ENCODE assay signal across 8 mouse cellular contexts in the genomic region with DNA sequence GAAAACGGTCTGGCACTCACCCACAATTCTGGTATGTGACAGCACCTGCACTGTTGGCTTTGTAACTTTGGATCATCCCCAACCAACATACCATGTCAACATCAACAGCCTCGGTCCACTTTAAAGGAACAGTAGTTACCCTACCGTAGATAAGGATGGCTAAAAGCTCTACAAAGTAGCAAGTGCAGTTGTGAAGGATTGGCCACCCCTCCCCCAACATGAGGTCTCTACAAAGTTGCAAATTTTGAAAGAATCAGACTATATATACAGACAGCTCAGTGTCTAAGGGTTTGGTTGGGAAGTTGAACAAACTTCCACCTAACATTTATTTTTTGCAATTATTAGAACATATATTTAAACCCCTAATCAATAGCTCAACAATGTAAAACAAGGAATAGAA. TPM values are rescaled to one million over a fixed set of nuclear protein-coding genes. Genes with fewer than 3 reads are reported as not detected.
DNase-seq lines count a peak whose midpoint lies in the region; ATAC-seq and TF ChIP-seq lines count a peak whose summit lies in the region.

No protein-coding gene starts in this region.

- TF ChIP-seq CTCF in hindbrain, postnatal 0 days (IDR thresholded peaks at IDR 0.05; ENCODE audit: low read depth), result no peak

- no peak overlapping the region for H3K9ac ChIP-seq in embryonic facial prominence, embryonic 12.5 days
- H3K9ac ChIP-seq in hindbrain, postnatal 0 days (replicated peaks; ENCODE audit: low read length), result no peak overlapping the region
- H3K9ac ChIP-seq in midbrain, embryonic 15.5 days, result no peak overlapping the region

- no peak overlapping the region for H3K4me3 ChIP-seq in embryonic facial prominence, embryonic 12.5 days
- no peak overlapping the region for H3K4me3 ChIP-seq in hindbrain, postnatal 0 days (ENCODE audit: low read length)
- H3K4me3 ChIP-seq in midbrain, embryonic 15.5 days, result no peak overlapping the region

- no peaks in the 10 kb centered on the region for H3K27me3 ChIP-seq in embryonic facial prominence, embryonic 12.5 days
- H3K27me3 ChIP-seq in hindbrain, postnatal 0 days (ENCODE audit: insufficient read depth, low read length), result no peaks in the 10 kb centered on the region
- H3K27me3 ChIP-seq in midbrain, embryonic 15.5 days (replicated peaks), result no peaks in the 10 kb centered on the region

- peak overlapping the region; percentile 99 for H3K27ac ChIP-seq in embryonic facial prominence, embryonic 12.5 days
- H3K27ac ChIP-seq in hindbrain, postnatal 0 days, result peak overlapping the region; percentile 100
- peak overlapping the region; percentile 99 for H3K27ac ChIP-seq in midbrain, embryonic 15.5 days

- H3K9me3 ChIP-seq in embryonic facial prominence, embryonic 12.5 days, result no peaks in the 10 kb centered on the region
- no peaks in the 10 kb centered on the region for H3K9me3 ChIP-seq in hindbrain, postnatal 0 days (ENCODE audit: low read length)
- H3K9me3 ChIP-seq in midbrain, embryonic 15.5 days, result no peaks in the 10 kb centered on the region

- WGBS in embryonic facial prominence, embryonic 12.5 days, result over 99% methylated on average over 3 of the region's 3 CpGs
- 96% methylated on average over 3 of the region's 3 CpGs for WGBS in hindbrain, postnatal 0 days
- WGBS in midbrain, embryonic 15.5 days, result 94% methylated on average over 3 of the region's 3 CpGs

- H3K4me2 ChIP-seq in embryonic facial prominence, embryonic 12.5 days (replicated peaks), result no peak overlapping the region
- peak overlapping the region; percentile 69; the same call in 1 of the 2 replicates for H3K4me2 ChIP-seq in hindbrain, postnatal 0 days (ENCODE audit: low read depth, low read length)
- no peak overlapping the region for H3K4me2 ChIP-seq in midbrain, embryonic 15.5 days

- no peak for ATAC-seq in embryonic facial prominence, embryonic 12.5 days (ENCODE audit: insufficient number of reproducible peaks, insufficient read depth, low FRiP score, low TSS enrichment)
- ATAC-seq in hindbrain, postnatal 0 days, result no peak
- no peak for ATAC-seq in midbrain, embryonic 15.5 days (replicated peaks)
- no peak for ATAC-seq in activated CD4-positive, CD25-positive, alpha-beta regulatory T cell, adult 4 months

- peak; percentile 14 to 26 for DNase-seq in kidney, adult 8-10 months
- no peak for DNase-seq in kidney, adult 11 months
- DNase-seq in hindbrain, postnatal 0 days (ENCODE audit: low spot score), result no peak
- DNase-seq in left cerebral cortex, postnatal 36 days (ENCODE audit: low spot score in 2 of 2), result no peak
- no peak for DNase-seq in yolk sac, embryonic 10.5 days (ENCODE audit: low spot score)

- H3K36me3 ChIP-seq in embryonic facial prominence, embryonic 12.5 days, result peaks cover 51% of the 10 kb centered on the region
- peaks cover 33% of the 10 kb centered on the region for H3K36me3 ChIP-seq in hindbrain, postnatal 0 days (ENCODE audit: insufficient read depth, low read length)
- peaks cover 33% of the 10 kb centered on the region for H3K36me3 ChIP-seq in midbrain, embryonic 15.5 days (replicated peaks)

- peaks cover 11% of the 10 kb centered on the region for H3K4me1 ChIP-seq in embryonic facial prominence, embryonic 12.5 days
- H3K4me1 ChIP-seq in hindbrain, postnatal 0 days (ENCODE audit: insufficient read depth, low read length), result peaks cover 5% of the 10 kb centered on the region; the same call in 1 of the 2 replicates
- peaks cover 24% of the 10 kb centered on the region for H3K4me1 ChIP-seq in midbrain, embryonic 15.5 days

- intact Hi-C loops in left cerebral cortex, postnatal 36 days (cut with DNase I), result no loop called here

RNA-seq across cellular contexts. Expression of gene Adnp, which starts 1.0 kb away (rescaled TPM):
- 10.9 and 20.4 TPM in 2 replicates for polyA plus RNA-seq in embryonic facial prominence, embryonic 12.5 days (2016; fragmentation: Nextera tagmentation; extraction: Ambion mirVana)
- total RNA-seq in hindbrain, postnatal 0 days (2014; rRNA removed), result 37.5 and 47.1 TPM in 2 replicates
- 11.1 and 14.1 TPM in 2 replicates for polyA plus RNA-seq in hindbrain, postnatal 0 days (2015; fragmentation: Nextera tagmentation; extraction: Ambion mirVana)
- polyA plus RNA-seq in midbrain, embryonic 15.5 days (2015; fragmentation: Nextera tagmentation; extraction: Ambion mirVana), result 13.9 and 15.9 TPM in 2 replicates
- 10 to 100 TPM; 80.9 to 85.3 TPM for total RNA-seq in left cerebral cortex, postnatal 36 days (2021)
- polyA plus RNA-seq in activated CD4-positive, CD25-positive, alpha-beta regulatory T cell, adult 4 months (2017; shearing (Covaris generic)), result 1 to 10 TPM in 1 of 2 experiments, under 1 TPM in 1; 0.63 to 4.7 TPM

RNA-seq across cellular contexts. Expression of gene Gm20716, which starts 22.3 kb away (rescaled TPM):
- 23.1 and 26.5 TPM in 2 replicates for polyA plus RNA-seq in embryonic facial prominence, embryonic 12.5 days (2016; fragmentation: Nextera tagmentation; extraction: Ambion mirVana)
- 11.7 and 15.7 TPM in 2 replicates for total RNA-seq in hindbrain, postnatal 0 days (2014; rRNA removed)
- 14.3 and 14.4 TPM in 2 replicates for polyA plus RNA-seq in hindbrain, postnatal 0 days (2015; fragmentation: Nextera tagmentation; extraction: Ambion mirVana)
- 25.6 and 26.1 TPM in 2 replicates for polyA plus RNA-seq in midbrain, embryonic 15.5 days (2015; fragmentation: Nextera tagmentation; extraction: Ambion mirVana)
- total RNA-seq in left cerebral cortex, postnatal 36 days (2021), result 10 to 100 TPM; 25.8 to 37.3 TPM
- 10 to 100 TPM; 14.2 to 20.0 TPM for polyA plus RNA-seq in activated CD4-positive, CD25-positive, alpha-beta regulatory T cell, adult 4 months (2017; shearing (Covaris generic))

RNA-seq across cellular contexts. Expression of gene Dpm1, which starts 22.5 kb away (rescaled TPM):
- polyA plus RNA-seq in embryonic facial prominence, embryonic 12.5 days (2016; fragmentation: Nextera tagmentation; extraction: Ambion mirVana), result 87.3 and 93.1 TPM in 2 replicates
- 82.9 and 200 TPM in 2 replicates for total RNA-seq in hindbrain, postnatal 0 days (2014; rRNA removed)
- polyA plus RNA-seq in hindbrain, postnatal 0 days (2015; fragmentation: Nextera tagmentation; extraction: Ambion mirVana), result 99.2 and 104 TPM in 2 replicates
- 42.7 and 56.4 TPM in 2 replicates for polyA plus RNA-seq in midbrain, embryonic 15.5 days (2015; fragmentation: Nextera tagmentation; extraction: Ambion mirVana)
- total RNA-seq in left cerebral cortex, postnatal 36 days (2021), result 10 to 100 TPM; 54.0 to 74.1 TPM
- polyA plus RNA-seq in activated CD4-positive, CD25-positive, alpha-beta regulatory T cell, adult 4 months (2017; shearing (Covaris generic)), result 10 to 100 TPM; 62.6 to 96.1 TPM

RNA-seq across cellular contexts. Expression of gene Mocs3, which starts 22.5 kb away (rescaled TPM):
- 12.7 and 13.5 TPM in 2 replicates for polyA plus RNA-seq in embryonic facial prominence, embryonic 12.5 days (2016; fragmentation: Nextera tagmentation; extraction: Ambion mirVana)
- total RNA-seq in hindbrain, postnatal 0 days (2014; rRNA removed), result 24.9 and 27.0 TPM in 2 replicates
- 7.8 and 8.2 TPM in 2 replicates for polyA plus RNA-seq in hindbrain, postnatal 0 days (2015; fragmentation: Nextera tagmentation; extraction: Ambion mirVana)
- polyA plus RNA-seq in midbrain, embryonic 15.5 days (2015; fragmentation: Nextera tagmentation; extraction: Ambion mirVana), result 9.3 and 10.3 TPM in 2 replicates
- 10 to 100 TPM; 17.5 to 21.3 TPM for total RNA-seq in left cerebral cortex, postnatal 36 days (2021)
- 1 to 10 TPM in 1 of 2 experiments, under 1 TPM in 1; 0.40 to 1.2 TPM for polyA plus RNA-seq in activated CD4-positive, CD25-positive, alpha-beta regulatory T cell, adult 4 months (2017; shearing (Covaris generic))

Comparison
In these comparisons a context has a peak if more than half of its experiments do, and no peak if none do; other contexts are left out.
1. DNase-seq: peak in kidney, adult 8-10 months (2 of 2); none in kidney, adult 11 months (single experiment), hindbrain, postnatal 0 days (single experiment), left cerebral cortex, postnatal 36 days (0 of 2) and yolk sac, embryonic 10.5 days (single experiment).
2. Peak in every context shown above with its lines, with median percentiles within 50 percentile points of each other: H3K27ac ChIP-seq.